Mouse (Mus musculus): ENCODE measurements around the gene Tns3.

- TF ChIP-seq UBTF (IDR thresholded peaks at IDR 0.05; ENCODE audit: borderline replicate concordance, insufficient read depth, low read depth, low read length), result no peak
- no peak for TF ChIP-seq CTCF (IDR thresholded peaks at IDR 0.05 in 2 of 3, conservative IDR thresholded peaks at IDR 0.05 in 1 of 3; ENCODE audit: control insufficient read depth in 1 of 3, insufficient read depth in 1 of 3, low read depth in 2 of 3, low read length in 3 of 3, poor library complexity in 1 of 3, severe bottlenecking in 1 of 3)
- TF ChIP-seq POLR2A (IDR thresholded peaks at IDR 0.05; ENCODE audit: control insufficient read depth in 1 of 2, insufficient read depth in 1 of 2, low read depth in 1 of 2, low read length in 2 of 2, poor library complexity in 1 of 2), result no peak
- no peak for TF ChIP-seq MXI1 (IDR thresholded peaks at IDR 0.05; ENCODE audit: low read depth, low read length)
- no peak for TF ChIP-seq EP300 (IDR thresholded peaks at IDR 0.05; ENCODE audit: low read depth in 1 of 2, low read length in 2 of 2)
- TF ChIP-seq POLR2AphosphoS2 (IDR thresholded peaks at IDR 0.05; ENCODE audit: low read length), result no peak
- no peak for TF ChIP-seq MAFK (IDR thresholded peaks at IDR 0.05; ENCODE audit: borderline replicate concordance, low read depth, low read length)
Measured at GRCm38 (mm10) chr11:8457951-8458350, 206.4 kb downstream of the Tns3 start.

Data from MEL (cell line).